10 mouse cellular contexts compared by ENCODE assay signal in genomic region chr3:88756276-88756675, GRCm38 (mm10). TPM values are rescaled to one million over a fixed set of nuclear protein-coding genes. Genes with fewer than 3 reads are reported as not detected.
DNase-seq lines count a peak whose midpoint lies in the region; ATAC-seq and TF ChIP-seq lines count a peak whose summit lies in the region.
"Had no signal": no experiment of that assay in that cellular context is flagged by ENCODE, and none has a peak within 500 bp of the region (broad histone marks: within the 10 kb centered on the region; RNA-seq: fewer than 3 reads in every experiment).

No protein-coding gene starts in this region.

- no peaks in the 10 kb centered on the region for H3K9me3 ChIP-seq in heart, embryonic 12.5 days (replicated peaks)
- H3K9me3 ChIP-seq in forebrain, postnatal 0 days (ENCODE audit: low read length): no peaks in the 10 kb centered on the region
- no peaks in the 10 kb centered on the region for H3K9me3 ChIP-seq in midbrain, embryonic 14.5 days (ENCODE audit: control insufficient read depth, low read length)

- peaks cover 27% of the 10 kb centered on the region for H3K4me1 ChIP-seq in heart, embryonic 12.5 days (replicated peaks)
- peaks cover 13% of the 10 kb centered on the region for H3K4me1 ChIP-seq in forebrain, postnatal 0 days (ENCODE audit: insufficient read depth)
- peaks cover 33% of the 10 kb centered on the region for H3K4me1 ChIP-seq in midbrain, embryonic 14.5 days (ENCODE audit: control insufficient read depth, insufficient read depth, low read length)
- no peaks in the 10 kb centered on the region for H3K4me1 ChIP-seq in thymus, adult 2 months (replicated peaks; ENCODE audit: control insufficient read depth, insufficient read depth, low read length)

- H3K4me2 ChIP-seq in heart, embryonic 12.5 days: no peak overlapping the region
- H3K4me2 ChIP-seq in forebrain, postnatal 0 days (ENCODE audit: low read depth): no peak overlapping the region
- H3K4me2 ChIP-seq in midbrain, embryonic 14.5 days (ENCODE audit: low read length): no peak overlapping the region

- 61% methylated on average over 4 of the region's 4 CpGs for WGBS in heart, embryonic 12.5 days
- WGBS in forebrain, postnatal 0 days: 10% methylated on average over 4 of the region's 4 CpGs
- 34% methylated on average over 4 of the region's 4 CpGs for WGBS in midbrain, embryonic 14.5 days
- WGBS in thymus, adult 2 months: 86% methylated on average over 4 of the region's 4 CpGs

- DNase-seq in heart, adult 11 months: no peak
- DNase-seq in brain, embryonic 14.5 days (ENCODE audit: low read depth): peak; percentile 87
- DNase-seq in forebrain, postnatal 0 days: peak; percentile 26
- peak; percentile 44 for DNase-seq in midbrain, embryonic 14.5 days
- no peak for DNase-seq in thymus, adult 2 months
- no peak for DNase-seq in ovary, postnatal 36 days (ENCODE audit: low spot score)
- DNase-seq in gastrocnemius, adult 8-10 months (ENCODE audit: low spot score in 2 of 2): no peak
- DNase-seq: adrenal gland, adult 8-10 months; thymus, postnatal 25 days had no signal

- H3K36me3 ChIP-seq in heart, embryonic 12.5 days: peaks cover 12% of the 10 kb centered on the region
- peaks cover 71% of the 10 kb centered on the region for H3K36me3 ChIP-seq in forebrain, postnatal 0 days (ENCODE audit: insufficient read depth)
- peaks cover 81% of the 10 kb centered on the region for H3K36me3 ChIP-seq in midbrain, embryonic 14.5 days (ENCODE audit: control insufficient read depth, insufficient read depth, low read length)
- H3K36me3 ChIP-seq in thymus, adult 2 months (ENCODE audit: control insufficient read depth, insufficient read depth, low read length): no peaks in the 10 kb centered on the region

- H3K9ac ChIP-seq in heart, embryonic 12.5 days: 0 out of 2 replicates have a peak overlapping the region, but pooled peaks have one; percentile 35
- peak overlapping the region; percentile 10; the same call in 1 of the 2 replicates for H3K9ac ChIP-seq in forebrain, postnatal 0 days
- no peak overlapping the region for H3K9ac ChIP-seq in midbrain, embryonic 14.5 days (replicated peaks; ENCODE audit: low read length)

- no peak overlapping the region for H3K27ac ChIP-seq in heart, embryonic 12.5 days (ENCODE audit: poor library complexity, severe bottlenecking)
- H3K27ac ChIP-seq in forebrain, postnatal 0 days (ENCODE audit: low read depth, low read length): peak overlapping the region; percentile 48
- H3K27ac ChIP-seq in midbrain, embryonic 14.5 days (replicated peaks; ENCODE audit: low read depth, low read length): peak overlapping the region; percentile 82
- H3K27ac ChIP-seq in thymus, adult 2 months (ENCODE audit: control insufficient read depth, insufficient read depth, low read length): no peak overlapping the region

- no peaks in the 10 kb centered on the region for H3K27me3 ChIP-seq in heart, embryonic 12.5 days (replicated peaks)
- H3K27me3 ChIP-seq in forebrain, postnatal 0 days (ENCODE audit: insufficient read depth, low read length): no peaks in the 10 kb centered on the region
- no peaks in the 10 kb centered on the region for H3K27me3 ChIP-seq in midbrain, embryonic 14.5 days (ENCODE audit: control insufficient read depth, insufficient read depth, low read length)
- H3K27me3 ChIP-seq in thymus, adult 2 months (ENCODE audit: control insufficient read depth, insufficient read depth, low read length): no peaks in the 10 kb centered on the region

- H3K4me3 ChIP-seq in heart, embryonic 12.5 days: no peak overlapping the region
- no peak overlapping the region for H3K4me3 ChIP-seq in forebrain, postnatal 0 days (ENCODE audit: low read depth, low read length)
- no peak overlapping the region for H3K4me3 ChIP-seq in midbrain, embryonic 14.5 days (replicated peaks; ENCODE audit: low read depth, low read length)
- H3K4me3 ChIP-seq in thymus, adult 2 months (ENCODE audit: control insufficient read depth, insufficient read depth, low read length): no peak overlapping the region

- TF ChIP-seq POLR2A in brain, embryonic 14.5 days (IDR thresholded peaks at IDR 0.05; ENCODE audit: borderline replicate concordance, extremely low read depth, insufficient read depth, insufficient read length, poor library complexity, severe bottlenecking): no peak
- TF ChIP-seq POLR2A in thymus, adult 2 months (IDR thresholded peaks at IDR 0.05; ENCODE audit: control insufficient read depth, extremely low read depth, insufficient read depth, low read length, poor library complexity): no peak

- no peak for ATAC-seq in heart, embryonic 12.5 days (ENCODE audit: insufficient number of reproducible peaks, low FRiP score)
- peak; percentile 44 for ATAC-seq in forebrain, postnatal 0 days
- ATAC-seq in midbrain, embryonic 14.5 days (ENCODE audit: low FRiP score, low TSS enrichment): peak; percentile 21; the same call in 1 of the 2 replicates

- no peak for TF ChIP-seq CTCF in brain, embryonic 14.5 days (IDR thresholded peaks at IDR 0.05; ENCODE audit: borderline replicate concordance, extremely low read depth, insufficient read depth, insufficient read length)
- no peak for TF ChIP-seq CTCF in forebrain, postnatal 0 days (IDR thresholded peaks at IDR 0.05; ENCODE audit: low read depth)
- no peak for TF ChIP-seq CTCF in thymus, adult 2 months (IDR thresholded peaks at IDR 0.05; ENCODE audit: borderline replicate concordance, control insufficient read depth, extremely low read depth, insufficient read depth, low read length, poor library complexity)

RNA-seq across cellular contexts. Expression of gene Syt11, which starts 18.7 kb away (rescaled TPM):
- polyA plus RNA-seq in heart, embryonic 12.5 days (2016; fragmentation: Nextera tagmentation; extraction: Ambion mirVana): 18.4 and 20.0 TPM in 2 replicates
- polyA plus RNA-seq in brain, embryonic 14.5 days (2012; rRNA removed): 149 and 165 TPM in 2 replicates
- total RNA-seq in forebrain, postnatal 0 days (2014; rRNA removed): 147 and 164 TPM in 2 replicates
- 197 and 240 TPM in 2 replicates for polyA plus RNA-seq in forebrain, postnatal 0 days (2015; fragmentation: Nextera tagmentation; extraction: Ambion mirVana)
- 169 and 199 TPM in 2 replicates for polyA plus RNA-seq in midbrain, embryonic 14.5 days (2014; fragmentation: Nextera tagmentation; extraction: Ambion mirVana)
- 3.2 and 3.5 TPM in 2 replicates for polyA plus RNA-seq in thymus, adult 2 months (2012; rRNA removed)
- total RNA-seq in gastrocnemius, adult 8-10 months (2022): 1 to 10 TPM; 4.0 to 6.3 (median 4.6) TPM

RNA-seq across cellular contexts. Expression of gene Rit1, which starts 39.6 kb away (rescaled TPM):
- 45.9 and 46.5 TPM in 2 replicates for polyA plus RNA-seq in heart, embryonic 12.5 days (2016; fragmentation: Nextera tagmentation; extraction: Ambion mirVana)
- 45.2 and 49.2 TPM in 2 replicates for polyA plus RNA-seq in brain, embryonic 14.5 days (2012; rRNA removed)
- 58.2 and 61.2 TPM in 2 replicates for total RNA-seq in forebrain, postnatal 0 days (2014; rRNA removed)
- polyA plus RNA-seq in forebrain, postnatal 0 days (2015; fragmentation: Nextera tagmentation; extraction: Ambion mirVana): 54.9 and 62.3 TPM in 2 replicates
- 56.5 and 57.4 TPM in 2 replicates for polyA plus RNA-seq in midbrain, embryonic 14.5 days (2014; fragmentation: Nextera tagmentation; extraction: Ambion mirVana)
- polyA plus RNA-seq in thymus, adult 2 months (2012; rRNA removed): 35.4 and 44.5 TPM in 2 replicates
- 10 to 100 TPM; 18.4 to 27.6 (median 20.6) TPM for total RNA-seq in gastrocnemius, adult 8-10 months (2022)

Comparison
In these comparisons a context has a peak if more than half of its experiments do, and no peak if none do; other contexts are left out.
1. H3K27ac ChIP-seq: peak in forebrain, postnatal 0 days (single experiment) and midbrain, embryonic 14.5 days (single experiment); none in heart, embryonic 12.5 days (single experiment) and thymus, adult 2 months (single experiment).
2. DNase-seq: peak in brain, embryonic 14.5 days (single experiment), forebrain, postnatal 0 days (single experiment) and midbrain, embryonic 14.5 days (single experiment); none in heart, adult 11 months (single experiment), thymus, adult 2 months (single experiment), ovary, postnatal 36 days (single experiment) and gastrocnemius, adult 8-10 months (0 of 2).